Mouse (Mus musculus) lung, embryonic 14.5 days (tissue): ENCODE results near the gene Ctsw. TPM values are rescaled to one million over a fixed set of nuclear protein-coding genes. Genes with fewer than 3 reads are reported as not detected.
A peak's percentile ranks its signal among the peaks of the same experiment; 100 is the strongest.
"Not testable (repeated sequence)": the region's sequence is repeated elsewhere in the genome, so short reads cannot be mapped to it uniquely, and the experiment has no call there.

ENCODE experiments used
- ATAC-seq: fragments of 200-750 bp; cut with Nextera tagmentation; 2 replicates; pipeline ENCODE4 v1.8.0; 2017; ENCODE audit warnings: mild to moderate bottlenecking, moderate TSS enrichment, moderate library complexity; ENCODE audit not compliant: insufficient read depth
- DNase-seq: peaks from one replicate; pipeline ENCODE4 v3.0.0-alpha.2; 2015
- H3K27ac ChIP-seq: fragments of 300-500 bp; sonication (generic); 2 replicates; pipeline ENCODE4 v1.5.1; 2014; ENCODE audit warnings: low read depth, mild to moderate bottlenecking, moderate library complexity
- H3K27me3 ChIP-seq: fragments of 300-500 bp; sonication (generic); 2 replicates; pipeline ENCODE4 v1.6.1; 2014; ENCODE audit warnings: low read length, control low read depth; ENCODE audit not compliant: insufficient read depth
- H3K36me3 ChIP-seq: fragments of 300-500 bp; sonication (generic); 2 replicates; pipeline ENCODE4 v1.6.1; 2014; ENCODE audit warnings: control low read depth; ENCODE audit not compliant: insufficient read depth
- H3K4me1 ChIP-seq: fragments of 300-500 bp; sonication (generic); 2 replicates; pipeline ENCODE4 v1.6.1; 2014; ENCODE audit warnings: antibody characterized with exemption, control low read depth; ENCODE audit not compliant: insufficient read depth
- H3K4me2 ChIP-seq: fragments of 300-500 bp; sonication (generic); 2 replicates; pipeline ENCODE4 v1.6.1; 2014; ENCODE audit warnings: mild to moderate bottlenecking
- H3K4me3 ChIP-seq: fragments of 300-500 bp; sonication (generic); 2 replicates; pipeline ENCODE4 v1.5.1; 2014; ENCODE audit warnings: low read depth, low read length
- H3K9ac ChIP-seq: fragments of 300-500 bp; sonication (generic); 2 replicates; pipeline ENCODE4 v1.6.1; 2014
- H3K9me3 ChIP-seq: fragments of 300-500 bp; sonication (generic); 2 replicates; pipeline ENCODE4 v1.6.1; 2016; ENCODE audit warnings: low read depth, low read length, control low read depth
- CTCF ChIP-seq: IDR thresholded peaks from 2 replicates; pipeline ENCODE4 v1.5.1; 2016; ENCODE audit warnings: antibody characterized with exemption, low read depth
- WGBS: fragments of 180-500 bp; shearing (Covaris S2); extraction: QIAGEN DNeasy Blood & Tissue Kit; methylation state at CpG from one replicate; pipeline ENCODE4 v1.1.7; 2014; 5-methylcytosine and 5-hydroxymethylcytosine counted together
- polyA plus RNA-seq: library from polyadenylated mRNA; unstranded; fragments of >200 nt; fragmentation: Nextera tagmentation; extraction: Ambion mirVana; gene quantifications from 2 replicates; pipeline ENCODE4 v1.2.1, GENCODE M21; 2014

Gene Ctsw
- polyA plus RNA-seq, 1 experiment from 2014 or later: 1.8 TPM

GRCm38 (mm10) chr19:5492641-5493040 lies 24.3 kb upstream of the Ctsw start:
- H3K9me3 ChIP-seq: no peaks in the 10 kb centered on the region

GRCm38 (mm10) chr19:5490898-5491708 lies 22.8 kb upstream of the Ctsw start:
- Histone ChIP-seq H3K4me1 (peaks cover 7% of the 10 kb centered on the region; the same call in 1 of the 2 replicates), H3K4me3 (peak overlapping the region; percentile 99), H3K27ac (peak overlapping the region; percentile 97), H3K9ac (peak overlapping the region; percentile 94), H3K27me3 (no peaks in the 10 kb centered on the region), H3K4me2 (peak overlapping the region; percentile 87), H3K9me3 (no peaks in the 10 kb centered on the region), H3K36me3 (peaks cover 44% of the 10 kb centered on the region)
- ATAC-seq (peak; percentile 7), DNase-seq (peak; percentile 89)
- WGBS: under 1% methylated on average over 59 of the region's 59 CpGs
- TF ChIP-seq CTCF: no peak

More at GRCm38 (mm10) chr19:5492641-5493040, 24.3 kb upstream of the Ctsw start:
- 76% methylated on average over 4 of the region's 4 CpGs for WGBS
- Histone ChIP-seq H3K27me3 (no peaks in the 10 kb centered on the region), H3K4me2 (no peak overlapping the region), H3K9ac (no peak overlapping the region), H3K4me3 (no peak overlapping the region), H3K27ac (no peak overlapping the region), H3K36me3 (peaks cover 58% of the 10 kb centered on the region), H3K4me1 (peaks cover 4% of the 10 kb centered on the region; the same call in 1 of the 2 replicates)
- ATAC-seq (no peak), DNase-seq (no peak)
- TF ChIP-seq CTCF: no peak

GRCm38 (mm10) chr19:5490313-5490897 lies 22.1 kb upstream of the Ctsw start, which contains the start of gene Cfl1:
Gene Cfl1 (plus strand): TSS chr19:5490455.
- under 1% methylated on average over 61 of the region's 62 CpGs for WGBS
- ATAC-seq (peak; percentile 44), DNase-seq (peak; percentile 98)
- TF ChIP-seq CTCF: 0 out of 2 replicates have a peak, but pooled peaks have one; percentile 3
- peak within 1 kb of the TSS; percentile 99 for H3K4me3 ChIP-seq
- no peaks in the 10 kb centered on the region for H3K27me3 ChIP-seq
- H3K9ac ChIP-seq: peak within 1 kb of the TSS; percentile 94
- peak within 1 kb of the TSS; percentile 87 for H3K4me2 ChIP-seq
- no peaks in the 10 kb centered on the region for H3K9me3 ChIP-seq
- peaks cover 8% of the 10 kb centered on the region; the same call in 1 of the 2 replicates for H3K4me1 ChIP-seq
- H3K36me3 ChIP-seq: peaks cover 44% of the 10 kb centered on the region
- peak within 1 kb of the TSS; percentile 97 for H3K27ac ChIP-seq

GRCm38 (mm10) chr19:5489721-5490120 lies 21.4 kb upstream of the Ctsw start:
- H3K27me3 ChIP-seq, H3K9me3 ChIP-seq, ATAC-seq, H3K9ac ChIP-seq, DNase-seq: not testable (repeated sequence)
- H3K4me3 ChIP-seq: peak overlapping the region; percentile 99; the same call in 1 of the 2 replicates
- peak overlapping the region; percentile 97 for H3K27ac ChIP-seq
- H3K4me1 ChIP-seq: peaks cover 12% of the 10 kb centered on the region; the same call in 1 of the 2 replicates
- peaks cover 44% of the 10 kb centered on the region for H3K36me3 ChIP-seq
- WGBS: 40% methylated on average over 10 of the region's 10 CpGs
- peak overlapping the region; percentile 87 for H3K4me2 ChIP-seq

GRCm38 (mm10) chr19:5488878-5489571 lies 20.7 kb upstream of the Ctsw start:
- DNase-seq (peak; percentile 99), ATAC-seq (peak; percentile 86)
- Histone ChIP-seq H3K4me3 (peak overlapping the region; percentile 57), H3K27me3 (no peaks in the 10 kb centered on the region), H3K27ac (peak overlapping the region; percentile 97), H3K36me3 (peaks cover 44% of the 10 kb centered on the region), H3K9ac (peak overlapping the region; percentile 57), H3K9me3 (no peaks in the 10 kb centered on the region), H3K4me1 (peaks cover 12% of the 10 kb centered on the region; the same call in 1 of the 2 replicates), H3K4me2 (peak overlapping the region; percentile 87)
- peak; percentile 42 for TF ChIP-seq CTCF
- under 1% methylated on average over 26 of the region's 26 CpGs for WGBS

GRCm38 (mm10) chr19:5487768-5488550 lies 19.7 kb upstream of the Ctsw start, which contains the start of gene Mus81:
Gene Mus81 (minus strand): TSS chr19:5488402.
- Histone ChIP-seq H3K9ac (peak within 1 kb of the TSS; percentile 64), H3K4me2 (peak within 1 kb of the TSS; percentile 87), H3K27ac (peak within 1 kb of the TSS; percentile 97), H3K36me3 (peaks cover 44% of the 10 kb centered on the region), H3K27me3 (no peaks in the 10 kb centered on the region), H3K4me3 (peak within 1 kb of the TSS; percentile 57), H3K4me1 (peaks cover 12% of the 10 kb centered on the region; the same call in 1 of the 2 replicates), H3K9me3 (no peaks in the 10 kb centered on the region)
- peak; percentile 95 for TF ChIP-seq CTCF
- ATAC-seq (peak; percentile 75), DNase-seq (peak; percentile 98)
- WGBS: under 1% methylated on average over 39 of the region's 39 CpGs
